Mouse (Mus musculus) embryonic fibroblast, embryonic 13.5 days (primary cell): ENCODE measurements around the gene Ccdc74a. TPM values are rescaled to one million over a fixed set of nuclear protein-coding genes. Genes with fewer than 3 reads are reported as not detected.
A peak's percentile ranks its signal among the peaks of the same experiment; 100 is the strongest.

Experiments used
- H3K27ac ChIP-seq: 2 replicates; pipeline ENCODE4 v1.5.1; 2012; ENCODE audit warnings: low read length, control low read depth, inconsistent platforms; ENCODE audit not compliant: insufficient read depth
- H3K4me1 ChIP-seq: 2 replicates; pipeline ENCODE4 v1.6.1; 2011; ENCODE audit warnings: low read length; ENCODE audit not compliant: control insufficient read depth, insufficient read depth
- H3K4me3 ChIP-seq: 2 replicates; pipeline ENCODE4 v1.5.1; 2011; ENCODE audit warnings: mild to moderate bottlenecking, control low read depth, low read length; ENCODE audit not compliant: insufficient read depth
- CTCF ChIP-seq: IDR thresholded peaks from 2 replicates; pipeline ENCODE4 v1.5.1; 2011; ENCODE audit warnings: mild to moderate bottlenecking, control low read depth, low read length, moderate library complexity, borderline replicate concordance; ENCODE audit not compliant: insufficient read depth
- POLR2A ChIP-seq: IDR thresholded peaks from 2 replicates; pipeline ENCODE4 v1.6.1; 2011; ENCODE audit warnings: low read depth, mild to moderate bottlenecking, control low read depth, low read length, moderate library complexity
- polyA plus RNA-seq: library from polyadenylated mRNA; stranded (reverse); fragments of >200 nt; gene quantifications from 2 replicates; pipeline ENCODE4 v1.2.4, GENCODE M21; 2011; ENCODE audit warnings: low read depth; ENCODE audit not compliant: missing spikeins, insufficient read length

Gene Ccdc74a
- polyA plus RNA-seq, 1 experiment: 9.7 TPM

DNA sequence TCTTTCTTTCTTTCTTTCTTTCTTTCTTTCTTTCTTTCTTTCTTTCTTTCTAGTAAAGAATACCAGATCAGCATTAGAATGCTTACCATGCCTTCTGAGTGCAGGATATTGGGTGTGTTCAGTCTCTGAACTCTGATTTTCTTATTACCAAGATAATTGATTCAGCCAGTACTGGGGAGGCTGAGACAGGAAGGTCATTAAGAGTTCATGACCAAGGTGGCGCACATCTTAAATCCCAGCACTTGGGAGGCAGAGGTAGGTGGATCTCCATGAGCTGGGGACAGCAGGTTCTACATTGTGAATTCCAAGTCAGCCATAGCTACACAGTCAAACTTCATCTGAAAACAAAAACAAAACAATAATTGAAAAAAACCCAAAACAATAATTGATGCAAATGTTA is 24.3 kb upstream of the Ccdc74a start:
- H3K27ac ChIP-seq: no peak overlapping the region
- TF ChIP-seq POLR2A (no peak), CTCF (no peak)
- H3K4me1 ChIP-seq: 0 out of 2 replicates have a peak, but pooled peaks cover 3% of the 10 kb centered on the region
- H3K4me3 ChIP-seq: no peak overlapping the region

DNA sequence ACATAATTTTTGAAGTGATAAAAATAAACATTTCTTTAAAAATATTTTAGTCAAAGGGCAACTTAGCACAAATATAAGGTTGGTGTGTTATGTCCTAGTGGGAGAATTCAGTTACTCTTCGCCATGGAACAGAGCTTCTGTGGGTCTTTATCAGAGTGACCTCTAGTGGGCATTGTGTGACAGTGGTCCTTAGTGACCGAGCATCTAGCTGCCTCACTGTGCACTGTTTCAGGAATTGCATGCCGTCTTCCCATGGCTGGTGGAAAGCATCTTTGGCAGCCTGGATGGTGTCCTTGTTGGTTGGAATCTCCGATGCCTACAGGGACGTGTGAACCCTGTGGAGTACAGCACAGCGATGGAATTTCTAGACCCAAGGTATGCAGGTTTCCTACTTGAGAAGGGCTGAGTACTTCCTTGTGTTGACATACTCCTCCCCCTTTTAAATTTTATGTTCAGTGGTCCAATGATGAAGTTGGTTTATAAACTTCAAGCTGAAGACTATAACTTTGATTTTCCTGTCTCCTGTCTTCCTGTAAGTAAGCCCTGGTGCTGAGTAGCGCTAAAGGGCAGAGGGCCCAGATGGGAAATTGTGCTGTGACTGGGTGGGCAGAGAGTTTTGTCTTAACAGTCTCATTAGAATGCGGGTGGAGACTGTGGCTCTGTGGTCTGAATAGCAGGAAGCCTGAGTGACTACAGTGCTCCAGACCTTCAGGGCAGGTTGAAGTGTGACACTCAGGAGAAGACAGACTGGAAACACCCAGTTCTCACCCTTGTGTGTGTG is 20.6 kb upstream of the Ccdc74a start:
- no peak overlapping the region for H3K27ac ChIP-seq
- H3K4me3 ChIP-seq: no peak overlapping the region
- no peaks in the 10 kb centered on the region for H3K4me1 ChIP-seq
- no peak for TF ChIP-seq POLR2A
- TF ChIP-seq CTCF: peak; percentile 64; the same call in 1 of the 2 replicates

DNA sequence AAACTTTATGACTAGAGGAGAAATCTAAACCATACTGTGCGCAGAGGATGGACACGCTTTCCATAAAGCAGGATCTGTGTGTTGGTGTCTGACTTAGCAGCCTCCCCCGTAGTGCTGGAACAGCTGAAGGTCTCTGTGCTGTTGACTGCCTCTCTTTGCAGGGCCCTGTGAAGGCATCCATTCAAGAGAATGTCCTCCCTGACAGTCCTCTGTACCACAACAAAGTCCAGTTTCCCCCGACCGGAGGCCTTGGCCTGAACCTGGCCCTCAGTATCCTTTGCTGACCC is 20.1 kb upstream of the Ccdc74a start:
- Histone ChIP-seq H3K27ac (no peak overlapping the region), H3K4me1 (no peaks in the 10 kb centered on the region), H3K4me3 (no peak overlapping the region)
- TF ChIP-seq CTCF (no peak), POLR2A (no peak)

DNA sequence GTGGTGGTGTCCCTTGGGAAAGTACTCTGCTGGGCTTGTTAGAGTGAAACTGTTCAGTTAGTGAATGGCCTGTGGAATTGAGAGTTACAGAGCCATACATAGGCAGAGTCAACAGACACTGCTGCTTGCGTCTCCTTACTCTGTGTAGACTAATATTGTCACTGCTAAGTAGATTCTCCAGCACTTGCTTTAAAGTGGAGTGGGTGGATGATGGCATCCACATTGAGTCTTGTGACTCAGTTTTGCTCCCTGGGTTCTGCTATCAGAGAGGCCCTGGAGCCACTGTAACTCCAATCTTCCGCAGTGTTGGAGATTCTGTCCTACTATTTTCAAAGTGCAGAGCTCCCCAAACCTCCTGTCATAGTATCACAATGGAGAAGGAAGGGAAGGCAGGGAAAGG is 13.7 kb upstream of the Ccdc74a start:
- no peak overlapping the region for H3K4me3 ChIP-seq
- H3K4me1 ChIP-seq: no peaks in the 10 kb centered on the region
- TF ChIP-seq POLR2A (no peak), CTCF (no peak)
- H3K27ac ChIP-seq: no peak overlapping the region

DNA sequence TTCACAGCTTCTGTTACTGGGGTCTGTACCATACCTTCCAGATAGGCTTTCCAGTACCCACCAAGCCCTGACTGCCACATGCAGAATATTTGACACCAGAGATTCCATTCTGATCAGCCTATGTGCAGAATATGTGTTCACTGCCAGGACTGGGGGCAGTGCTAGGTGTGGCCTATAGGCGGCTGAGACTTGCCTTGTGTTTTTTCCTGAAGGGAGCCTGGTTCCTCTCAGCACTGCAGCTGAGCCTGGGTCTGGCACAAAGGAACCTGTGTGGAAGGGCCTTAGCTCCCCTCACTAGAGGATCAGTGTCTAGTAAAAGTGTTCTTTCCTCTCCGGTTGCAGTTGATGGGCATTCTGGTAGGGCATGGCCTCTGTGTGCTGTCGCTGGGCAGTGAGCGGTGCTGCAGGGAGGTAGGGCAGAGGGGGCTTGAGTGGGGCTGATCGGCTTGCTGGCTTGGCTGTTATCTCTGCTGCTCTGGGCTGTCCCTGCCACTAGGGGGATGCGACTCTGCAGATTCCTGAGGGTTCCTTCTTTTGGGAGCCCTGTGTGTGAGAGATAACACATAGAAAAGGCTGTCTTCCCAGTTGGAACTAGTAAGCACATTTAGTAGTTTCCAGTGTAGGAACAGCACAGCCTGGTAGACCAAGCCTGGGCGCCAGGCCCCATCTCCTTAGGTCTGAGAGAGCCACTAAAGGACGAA is 12.6 kb upstream of the Ccdc74a start:
- H3K4me3 ChIP-seq: no peak overlapping the region
- TF ChIP-seq CTCF (0 out of 2 replicates have a peak, but pooled peaks have one; percentile 30), POLR2A (no peak)

DNA sequence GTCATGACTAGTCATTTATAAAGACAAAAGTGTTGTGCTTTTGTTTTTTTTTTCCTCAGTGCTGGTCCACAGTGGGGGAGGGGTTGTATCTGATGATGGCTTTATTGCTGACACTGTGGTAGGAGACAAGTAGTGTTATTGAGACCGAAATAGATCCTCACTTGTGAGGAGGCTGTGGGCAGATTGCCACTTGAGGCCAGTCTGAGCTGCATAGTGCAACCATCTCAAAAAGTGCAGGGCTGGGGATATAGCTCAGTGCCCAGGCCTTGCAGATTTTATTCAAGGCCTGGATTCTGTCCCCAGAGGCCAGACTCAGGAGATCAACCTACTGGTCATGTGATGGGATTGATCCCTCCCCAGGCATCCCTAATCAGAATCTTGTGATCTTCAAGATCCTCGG is 9.4 kb upstream of the Ccdc74a start:
- TF ChIP-seq CTCF: no peak
- TF ChIP-seq POLR2A: no peak
- no peak overlapping the region for H3K27ac ChIP-seq
- no peaks in the 10 kb centered on the region for H3K4me1 ChIP-seq
- H3K4me3 ChIP-seq: no peak overlapping the region

More for the DNA sequence above, 12.6 kb upstream of the Ccdc74a start:
- Histone ChIP-seq H3K4me1 (no peaks in the 10 kb centered on the region), H3K27ac (no peak overlapping the region)

DNA sequence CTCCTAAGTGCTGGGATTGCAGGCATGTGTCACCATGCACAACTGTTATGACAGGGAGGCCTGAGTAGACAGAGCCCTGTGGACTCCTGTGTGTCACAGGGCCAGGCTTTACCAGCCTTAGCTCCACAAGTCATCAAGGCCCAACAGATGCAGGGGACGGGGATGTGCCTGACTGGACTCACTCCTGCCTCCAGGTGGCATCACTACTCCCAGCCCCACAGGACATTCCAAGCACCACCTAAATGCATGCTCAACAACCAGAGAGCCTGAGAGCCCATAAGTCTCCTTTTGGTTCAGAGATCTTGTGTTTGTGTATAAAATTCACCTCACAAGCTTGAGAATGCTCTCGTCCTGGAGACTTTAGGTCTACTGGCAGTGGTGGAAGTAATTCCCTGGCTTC is 8.7 kb upstream of the Ccdc74a start:
- no peak overlapping the region for H3K27ac ChIP-seq
- no peak for TF ChIP-seq POLR2A
- 0 out of 2 replicates have a peak, but pooled peaks have one; percentile 17 for TF ChIP-seq CTCF
- no peak overlapping the region for H3K4me3 ChIP-seq

DNA sequence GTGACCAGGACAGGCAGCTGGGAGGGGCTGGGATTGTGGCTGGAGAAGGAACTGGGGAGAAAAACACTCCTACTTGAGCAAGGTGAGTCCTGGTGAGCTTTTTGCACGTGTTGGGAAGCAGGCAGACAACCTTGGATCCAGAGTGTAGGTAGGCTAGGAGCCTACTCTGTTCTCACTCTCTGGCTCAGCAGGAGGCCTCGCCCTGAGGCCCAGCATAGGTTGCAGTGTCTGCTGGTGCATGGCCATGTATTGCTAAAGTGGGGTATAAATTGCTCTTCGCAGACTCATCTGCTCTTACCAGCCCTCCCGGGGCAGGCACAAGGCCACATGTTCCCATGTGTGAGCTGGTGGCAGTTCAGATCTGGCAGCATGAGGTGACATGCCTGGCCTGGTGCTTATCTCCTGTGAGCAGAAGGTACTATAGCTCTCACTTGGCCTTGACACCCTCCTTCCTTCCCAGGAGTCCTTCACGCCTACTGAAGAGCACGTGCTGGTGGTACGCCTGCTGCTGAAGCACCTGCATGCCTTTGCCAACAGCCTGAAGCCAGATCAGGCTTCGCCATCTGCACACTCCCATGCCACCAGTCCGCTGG is 8.1 kb upstream of the Ccdc74a start:
- H3K4me1 ChIP-seq: no peaks in the 10 kb centered on the region
- no peak for TF ChIP-seq POLR2A
- no peak for TF ChIP-seq CTCF
- H3K27ac ChIP-seq: no peak overlapping the region
- H3K4me3 ChIP-seq: no peak overlapping the region

More for the DNA sequence above, 8.7 kb upstream of the Ccdc74a start:
- H3K4me1 ChIP-seq: no peaks in the 10 kb centered on the region

DNA sequence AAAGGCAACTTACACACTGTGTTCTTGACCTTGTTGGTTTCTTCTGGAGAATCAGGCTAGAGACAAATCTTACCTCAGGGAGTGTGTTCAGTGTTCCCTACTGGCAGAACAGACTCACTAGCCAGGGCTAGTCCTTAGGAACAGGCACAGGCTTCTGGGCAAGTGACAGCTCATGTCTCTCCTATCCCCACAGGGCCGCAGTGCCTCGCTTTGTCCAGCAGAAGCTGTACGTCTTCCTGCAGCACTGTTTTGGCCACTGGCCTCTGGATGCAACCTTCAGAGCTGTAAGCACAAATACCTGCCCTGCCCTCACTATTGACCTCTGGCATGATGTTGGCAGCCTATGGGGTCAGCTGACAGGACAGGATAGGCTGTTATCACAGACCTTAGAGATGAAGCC is 7.2 kb upstream of the Ccdc74a start:
- Histone ChIP-seq H3K4me3 (no peak overlapping the region), H3K4me1 (no peaks in the 10 kb centered on the region), H3K27ac (no peak overlapping the region)
- TF ChIP-seq POLR2A: no peak
- no peak for TF ChIP-seq CTCF

DNA sequence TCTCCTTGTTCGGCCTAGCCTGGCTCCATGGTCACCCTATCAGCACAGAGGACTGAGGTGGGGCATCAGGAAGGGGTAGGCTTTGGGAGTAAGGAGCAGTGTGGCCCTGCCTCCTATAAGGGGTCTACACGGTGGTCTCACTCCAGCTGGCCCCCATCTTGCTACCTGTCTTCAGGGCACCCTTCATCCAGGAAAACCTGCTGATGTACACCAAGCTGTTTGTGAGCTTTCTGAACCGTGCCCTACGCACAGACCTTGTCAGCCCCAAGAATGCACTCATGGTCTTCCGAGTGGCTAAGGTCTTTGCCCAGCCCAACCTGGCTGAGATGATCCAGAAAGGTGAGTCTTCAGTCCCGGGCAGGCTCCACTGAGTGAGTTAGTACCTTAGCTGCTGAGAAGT is 6.3 kb upstream of the Ccdc74a start:
- H3K4me3 ChIP-seq: no peak overlapping the region
- no peak overlapping the region for H3K27ac ChIP-seq
- H3K4me1 ChIP-seq: no peaks in the 10 kb centered on the region
- TF ChIP-seq CTCF: no peak
- TF ChIP-seq POLR2A: no peak
